Mouse (Mus musculus) regulatory T cell (primary cell): ENCODE measurements around the gene Dlgap5.

Experiments
- in situ Hi-C: fragments of 300-600 bp; cut with MboI, MseI; formaldehyde crosslinking; loops from one replicate; pipeline ENCODE4 v1.15.1; 2025; ENCODE audit warnings: high pct_unique_total_duplicates

Dlgap5 gene

DNA sequence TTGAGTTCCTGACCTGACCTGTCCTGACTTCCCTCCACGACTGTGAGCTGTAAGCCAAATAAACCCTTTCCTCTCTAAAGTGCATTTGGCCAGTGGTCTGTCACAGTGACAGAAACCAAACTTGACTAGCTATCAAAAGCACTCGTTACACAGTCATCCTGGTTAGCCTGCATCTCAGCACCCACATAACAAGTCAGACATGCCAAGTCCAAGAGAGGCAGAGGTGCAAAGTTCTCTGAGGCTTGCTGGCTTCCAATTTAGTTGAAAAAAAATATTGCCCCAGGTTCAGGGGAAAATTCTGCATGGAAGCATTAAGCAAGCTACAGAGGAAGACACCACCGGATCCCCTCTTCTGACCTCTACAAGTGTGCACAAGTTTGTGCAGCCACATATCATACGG, 65.0 kb downstream of the Dlgap5 start:
- in situ Hi-C loops = no loop called here

DNA sequence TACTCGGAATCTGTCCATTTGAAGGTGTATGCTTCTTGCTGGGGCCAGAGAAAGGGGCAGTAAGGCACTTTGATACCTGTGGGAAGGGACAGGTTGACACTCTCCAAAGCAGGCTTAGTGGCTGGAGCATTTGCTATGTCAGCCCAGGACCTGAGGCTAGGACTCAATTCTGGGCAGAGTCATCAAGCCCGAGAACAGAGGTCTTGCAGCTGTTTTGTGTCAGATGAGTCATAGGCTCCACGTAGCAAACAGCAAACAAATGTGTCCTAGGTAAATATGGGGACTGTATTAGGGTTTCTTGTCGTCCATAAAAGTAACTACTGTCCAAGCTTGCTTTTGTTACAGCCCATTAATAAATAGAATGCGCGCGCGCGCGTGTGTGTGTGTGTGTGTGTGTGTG, 65.9 kb downstream of the Dlgap5 start:
- in situ Hi-C loops = no loop called here

- in situ Hi-C loops = no loop called here
Observed at GRCm38 (mm10) chr14:47350974-47351373, 67.2 kb downstream of the Dlgap5 start.

GRCm38 (mm10) chr14:47346715-47347114, 71.5 kb downstream of the Dlgap5 start:
- in situ Hi-C loops = loop anchor here (5.0 kb wide), 1 partner anchor 96 kb away; no protein-coding TSS in a partner anchor

- in situ Hi-C loops = no loop called here
Observed at GRCm38 (mm10) chr14:47341811-47342291, 76.4 kb downstream of the Dlgap5 start.

DNA sequence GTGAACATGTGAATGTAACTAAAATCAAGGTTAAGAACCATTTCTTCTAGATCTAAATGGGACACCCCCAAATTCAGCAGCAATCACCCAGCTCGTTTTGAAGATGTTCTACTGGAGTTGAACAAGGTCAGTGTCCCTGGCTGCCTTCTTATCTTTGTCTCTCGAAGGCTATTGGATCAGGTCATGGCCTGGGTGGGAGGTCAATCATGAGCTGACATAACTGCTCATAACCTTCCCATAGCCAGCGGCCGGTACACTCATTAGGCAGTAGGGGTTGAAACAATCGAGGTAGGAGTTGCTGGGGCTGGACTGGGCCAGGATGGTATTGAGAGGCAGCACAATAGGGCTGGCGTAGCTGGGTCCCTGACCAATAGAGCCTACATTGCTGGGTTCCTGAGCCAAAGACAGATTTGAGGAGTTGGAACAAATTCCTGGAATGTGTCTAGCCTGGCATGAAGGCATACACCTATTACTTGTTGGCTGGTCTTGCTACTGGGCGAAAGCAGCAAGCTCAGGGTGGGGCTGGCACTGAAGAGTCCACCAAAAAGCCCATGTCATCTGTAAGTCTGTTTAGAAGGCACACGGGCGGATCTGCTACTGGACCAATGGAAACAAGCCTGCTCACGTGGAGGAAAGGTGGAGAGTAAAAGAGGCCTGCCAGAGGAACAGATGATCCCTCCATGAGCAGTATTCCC, 77.8 kb downstream of the Dlgap5 start:
- in situ Hi-C loops = no loop called here
